Mouse (Mus musculus) neural tube, embryonic 13.5 days (tissue): ENCODE results near the gene Rlf. TPM values are rescaled to one million over a fixed set of nuclear protein-coding genes. Genes with fewer than 3 reads are reported as not detected.

Source experiments
- ATAC-seq: fragments of 200-750 bp; cut with Nextera tagmentation; 2 replicates; pipeline ENCODE4 v1.8.0; 2017; ENCODE audit warnings: low read depth, mild to moderate bottlenecking, moderate TSS enrichment, moderate library complexity
- H3K27ac ChIP-seq: fragments of 300-500 bp; sonication (generic); replicated peaks from 2 replicates; pipeline ENCODE4 v1.5.1; 2015; ENCODE audit warnings: moderate library complexity, mild to moderate bottlenecking, inconsistent platforms
- H3K27me3 ChIP-seq: fragments of 300-500 bp; sonication (generic); 2 replicates; pipeline ENCODE4 v1.6.1; 2015; ENCODE audit warnings: mild to moderate bottlenecking, inconsistent platforms
- H3K36me3 ChIP-seq: fragments of 300-500 bp; sonication (generic); 2 replicates; pipeline ENCODE4 v1.6.1; 2015; ENCODE audit warnings: mild to moderate bottlenecking, inconsistent platforms
- H3K4me1 ChIP-seq: fragments of 300-500 bp; sonication (generic); replicated peaks from 2 replicates; pipeline ENCODE4 v1.6.1; 2015; ENCODE audit warnings: inconsistent platforms
- H3K4me2 ChIP-seq: fragments of 300-500 bp; sonication (generic); 2 replicates; pipeline ENCODE4 v1.6.1; 2015; ENCODE audit warnings: inconsistent platforms, mild to moderate bottlenecking, moderate library complexity
- H3K4me3 ChIP-seq: fragments of 300-500 bp; sonication (generic); 2 replicates; pipeline ENCODE4 v1.5.1; 2015; ENCODE audit warnings: mild to moderate bottlenecking, inconsistent platforms
- H3K9ac ChIP-seq: fragments of 300-500 bp; sonication (generic); 2 replicates; pipeline ENCODE4 v1.6.1; 2015; ENCODE audit warnings: moderate library complexity, mild to moderate bottlenecking, inconsistent platforms
- H3K9me3 ChIP-seq: fragments of 300-500 bp; sonication (generic); 2 replicates; pipeline ENCODE4 v1.6.1; 2016; ENCODE audit warnings: inconsistent platforms
- WGBS: fragments of 180-500 bp; shearing (Covaris S2); methylation state at CpG from one replicate; pipeline ENCODE4 v1.1.7; 2015; 5-methylcytosine and 5-hydroxymethylcytosine counted together
- polyA plus RNA-seq: library from polyadenylated mRNA; unstranded; fragments of >200 nt; fragmentation: Nextera tagmentation; extraction: Ambion mirVana; gene quantifications from 2 replicates; pipeline ENCODE4 v1.2.1, GENCODE M21; 2015

Rlf gene
- 25.6 and 29.9 TPM in 2 replicates for polyA plus RNA-seq

- peak within 1 kb of the TSS; percentile 96 for H3K9ac ChIP-seq
- WGBS, result under 1% methylated on average over 48 of the region's 48 CpGs
- H3K4me3 ChIP-seq, result peak within 1 kb of the TSS; percentile 92
- peaks cover 12% of the 10 kb centered on the region for H3K27me3 ChIP-seq
- ATAC-seq, result peak; percentile 97
- peaks cover 28% of the 10 kb centered on the region for H3K4me1 ChIP-seq
- no peaks in the 10 kb centered on the region for H3K36me3 ChIP-seq
- peak within 1 kb of the TSS; percentile 94 for H3K27ac ChIP-seq
- H3K9me3 ChIP-seq, result no peaks in the 10 kb centered on the region
- peak within 1 kb of the TSS; percentile 83 for H3K4me2 ChIP-seq
Measured at GRCm38 (mm10) chr4:121214793-121215304, at the start of gene Rlf. Rlf (minus strand) TSS chr4:121215084.

- no peak for ATAC-seq
Measured at GRCm38 (mm10) chr4:121241612-121242000, 26.7 kb upstream of the Rlf start.

GRCm38 (mm10) chr4:121240637-121241611 lies 26.0 kb upstream of the Rlf start:
- no peak overlapping the region for H3K4me2 ChIP-seq
- H3K27me3 ChIP-seq, result no peaks in the 10 kb centered on the region
- H3K36me3 ChIP-seq, result no peaks in the 10 kb centered on the region
- peak; percentile 78 for ATAC-seq
- no peaks in the 10 kb centered on the region for H3K9me3 ChIP-seq
- no peak overlapping the region for H3K27ac ChIP-seq
- H3K4me1 ChIP-seq, result no peaks in the 10 kb centered on the region
- no peak overlapping the region for H3K9ac ChIP-seq
- H3K4me3 ChIP-seq, result no peak overlapping the region
- 42% methylated on average over 14 of the region's 14 CpGs for WGBS

More at GRCm38 (mm10) chr4:121241612-121242000, 26.7 kb upstream of the Rlf start:
- H3K27ac ChIP-seq, result no peak overlapping the region
- 80% methylated on average over 1 of the region's 1 CpGs for WGBS
- H3K36me3 ChIP-seq, result no peaks in the 10 kb centered on the region
- no peaks in the 10 kb centered on the region for H3K4me1 ChIP-seq
- H3K4me2 ChIP-seq, result no peak overlapping the region
- H3K27me3 ChIP-seq, result no peaks in the 10 kb centered on the region
- no peak overlapping the region for H3K4me3 ChIP-seq
- no peaks in the 10 kb centered on the region for H3K9me3 ChIP-seq
- no peak overlapping the region for H3K9ac ChIP-seq

GRCm38 (mm10) chr4:121239878-121240277 lies 25.0 kb upstream of the Rlf start:
- no peak overlapping the region for H3K9ac ChIP-seq
- no peak overlapping the region for H3K4me3 ChIP-seq
- H3K9me3 ChIP-seq, result no peaks in the 10 kb centered on the region
- no peaks in the 10 kb centered on the region for H3K27me3 ChIP-seq
- no peaks in the 10 kb centered on the region for H3K36me3 ChIP-seq
- H3K27ac ChIP-seq, result no peak overlapping the region
- H3K4me2 ChIP-seq, result no peak overlapping the region
- no peaks in the 10 kb centered on the region for H3K4me1 ChIP-seq
- ATAC-seq, result no peak
- WGBS, result 56% methylated on average over 4 of the region's 4 CpGs

- peak; percentile 71 for ATAC-seq
- Histone ChIP-seq H3K9ac (0 out of 2 replicates have a peak overlapping the region, but pooled peaks have one; percentile 47), H3K27ac (no peak overlapping the region), H3K36me3 (no peaks in the 10 kb centered on the region), H3K4me2 (peak overlapping the region; percentile 53), H3K4me3 (peak overlapping the region; percentile 5; the same call in 1 of the 2 replicates), H3K9me3 (no peaks in the 10 kb centered on the region), H3K27me3 (no peaks in the 10 kb centered on the region), H3K4me1 (peaks cover 10% of the 10 kb centered on the region)
- WGBS, result 10% methylated on average over 5 of the region's 5 CpGs
Measured at GRCm38 (mm10) chr4:121231772-121232414, 17.0 kb upstream of the Rlf start.

GRCm38 (mm10) chr4:121230943-121231614 lies 16.2 kb upstream of the Rlf start:
- peak overlapping the region; percentile 53 for H3K4me2 ChIP-seq
- 2% methylated on average over 16 of the region's 16 CpGs for WGBS
- H3K27ac ChIP-seq, result peak overlapping the region; percentile 39; the same call in 1 of the 2 replicates
- peak overlapping the region; percentile 28 for H3K4me3 ChIP-seq
- peak overlapping the region; percentile 61 for H3K9ac ChIP-seq
- peak; percentile 49 for ATAC-seq
- no peaks in the 10 kb centered on the region for H3K36me3 ChIP-seq
- no peaks in the 10 kb centered on the region for H3K9me3 ChIP-seq
- no peaks in the 10 kb centered on the region for H3K27me3 ChIP-seq
- peaks cover 10% of the 10 kb centered on the region for H3K4me1 ChIP-seq

- WGBS, result 46% methylated on average over 1 of the region's 1 CpGs
- no peak overlapping the region; the same call in 1 of the 2 replicates for H3K27ac ChIP-seq
- H3K4me1 ChIP-seq, result peaks cover 10% of the 10 kb centered on the region
- H3K36me3 ChIP-seq, result no peaks in the 10 kb centered on the region
- H3K27me3 ChIP-seq, result no peaks in the 10 kb centered on the region
- H3K4me2 ChIP-seq, result no peak overlapping the region
- no peak overlapping the region for H3K9ac ChIP-seq
- H3K9me3 ChIP-seq, result no peaks in the 10 kb centered on the region
- ATAC-seq, result no peak
- H3K4me3 ChIP-seq, result no peak overlapping the region
Measured at GRCm38 (mm10) chr4:121227072-121227471, 12.2 kb upstream of the Rlf start.

- H3K4me2 ChIP-seq, result no peak overlapping the region
- ATAC-seq, result no peak
- no peak overlapping the region for H3K4me3 ChIP-seq
- no peaks in the 10 kb centered on the region for H3K36me3 ChIP-seq
- peaks cover 5% of the 10 kb centered on the region for H3K27me3 ChIP-seq
- H3K9me3 ChIP-seq, result no peaks in the 10 kb centered on the region
- H3K9ac ChIP-seq, result no peak overlapping the region
- 86% methylated on average over 4 of the region's 4 CpGs for whole genome bisulfite sequencing
- no peaks in the 10 kb centered on the region for H3K4me1 ChIP-seq
- H3K27ac ChIP-seq, result no peak overlapping the region
Measured at GRCm38 (mm10) chr4:121225177-121225576, 10.3 kb upstream of the Rlf start.

- Histone ChIP-seq H3K27ac (no peak overlapping the region), H3K4me1 (no peaks in the 10 kb centered on the region), H3K9ac (no peak overlapping the region), H3K36me3 (no peaks in the 10 kb centered on the region), H3K27me3 (peaks cover 13% of the 10 kb centered on the region), H3K4me3 (no peak overlapping the region), H3K9me3 (no peaks in the 10 kb centered on the region), H3K4me2 (no peak overlapping the region)
- WGBS, result 73% methylated on average over 1 of the region's 1 CpGs
- no peak for ATAC-seq
Measured at GRCm38 (mm10) chr4:121223136-121223535, 8.3 kb upstream of the Rlf start.

- WGBS, result 52% methylated on average over 2 of the region's 2 CpGs
- Histone ChIP-seq H3K4me1 (peaks cover 28% of the 10 kb centered on the region), H3K27ac (no peak overlapping the region), H3K36me3 (no peaks in the 10 kb centered on the region), H3K9ac (no peak overlapping the region), H3K27me3 (peaks cover 17% of the 10 kb centered on the region), H3K4me2 (no peak overlapping the region), H3K9me3 (no peaks in the 10 kb centered on the region), H3K4me3 (no peak overlapping the region)
- ATAC-seq, result no peak
Measured at GRCm38 (mm10) chr4:121216216-121216615, 1.3 kb upstream of the Rlf start.

- peak overlapping the region; percentile 59 for H3K4me2 ChIP-seq
- ATAC-seq, result peak; percentile 62
- H3K9me3 ChIP-seq, result no peaks in the 10 kb centered on the region
- peaks cover 14% of the 10 kb centered on the region for H3K27me3 ChIP-seq
- WGBS, result 27% methylated on average over 5 of the region's 5 CpGs
- no peaks in the 10 kb centered on the region for H3K36me3 ChIP-seq
- peaks cover 28% of the 10 kb centered on the region for H3K4me1 ChIP-seq
- H3K4me3 ChIP-seq, result peak overlapping the region; percentile 92
- H3K27ac ChIP-seq, result peak overlapping the region; percentile 80
- peak overlapping the region; percentile 72 for H3K9ac ChIP-seq
Measured at GRCm38 (mm10) chr4:121215489-121215888, 605 bp upstream of the Rlf start.
